Mouse (Mus musculus): Measurements from ENCODE around the gene Nwd1. TPM values are rescaled to one million over a fixed set of nuclear protein-coding genes. Genes with fewer than 3 reads are reported as not detected.
"Not testable (repeated sequence)": the region's sequence is repeated elsewhere in the genome, so short reads cannot be mapped to it uniquely, and the experiment has no call there.

Nwd1 gene
- polyA plus RNA-seq, 1 experiment = not detected

- peaks cover 14% of the 10 kb centered on the region for H3K4me1 ChIP-seq (ENCODE audit: control insufficient read depth)
- H3K4me3 ChIP-seq (replicated peaks) = no peak overlapping the region
- TF ChIP-seq TAL1 (IDR thresholded peaks at IDR 0.05; ENCODE audit: low read length) (no peak), GATA1 (IDR thresholded peaks at IDR 0.05; ENCODE audit: low read length) (no peak)
- no peaks in the 10 kb centered on the region for H3K27me3 ChIP-seq (ENCODE audit: control insufficient read depth)
- no peaks in the 10 kb centered on the region for H3K36me3 ChIP-seq (ENCODE audit: control insufficient read depth)
- no peaks in the 10 kb centered on the region for H3K9me3 ChIP-seq (ENCODE audit: control insufficient read depth, low read length)
These were observed 18.2 kb downstream of the Nwd1 start for GRCm38 (mm10) chr8:72664757-72665156.

DNA sequence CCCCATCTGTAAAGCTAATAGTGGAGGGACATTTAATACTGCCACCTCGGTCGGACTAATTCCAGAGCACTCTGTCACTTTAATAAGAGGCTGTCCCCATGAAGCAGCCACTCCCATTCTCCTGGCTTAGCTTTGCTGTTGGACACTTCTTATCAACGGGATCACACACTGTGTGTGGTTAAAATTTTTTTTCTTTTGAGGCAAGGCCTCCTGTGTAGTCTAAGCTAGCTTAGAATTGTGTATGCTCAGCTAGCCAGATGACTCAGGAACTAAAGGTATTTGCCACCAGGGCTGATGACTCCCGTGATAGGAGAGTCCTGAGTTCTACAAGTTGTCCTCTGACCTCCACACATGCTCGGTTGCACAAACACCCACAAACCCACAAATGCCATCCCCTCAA is 18.9 kb downstream of the Nwd1 start:
- no peaks in the 10 kb centered on the region for H3K9me3 ChIP-seq (ENCODE audit: control insufficient read depth, low read length)
- no peaks in the 10 kb centered on the region for H3K27me3 ChIP-seq (ENCODE audit: control insufficient read depth)
- H3K4me3 ChIP-seq (replicated peaks) = no peak overlapping the region
- no peaks in the 10 kb centered on the region for H3K36me3 ChIP-seq (ENCODE audit: control insufficient read depth)
- peaks cover 14% of the 10 kb centered on the region for H3K4me1 ChIP-seq (ENCODE audit: control insufficient read depth)
- TF ChIP-seq TAL1 (IDR thresholded peaks at IDR 0.05; ENCODE audit: low read length) (no peak), GATA1 (IDR thresholded peaks at IDR 0.05; ENCODE audit: low read length) (no peak)

DNA sequence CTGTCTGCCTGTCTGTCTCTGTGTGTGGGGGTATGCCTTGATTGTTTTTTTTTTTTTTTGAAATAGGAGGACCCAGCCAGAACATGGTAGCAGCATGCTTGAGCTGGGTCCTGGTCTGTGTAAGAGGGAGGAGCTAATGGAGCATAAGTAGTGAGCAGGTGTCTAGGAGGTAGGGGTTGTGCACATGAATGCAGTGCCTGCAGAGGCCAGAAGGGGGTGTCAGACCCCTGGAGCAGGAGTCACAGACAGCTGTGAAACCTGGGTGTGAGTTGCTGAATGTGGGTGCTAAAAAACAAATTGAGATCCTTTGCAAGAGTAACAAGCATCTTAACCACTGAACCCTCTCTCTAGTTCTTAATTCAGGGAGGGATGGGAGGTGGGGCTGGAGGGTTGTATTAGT is 22.4 kb downstream of the Nwd1 start:
- Histone ChIP-seq H3K36me3 (ENCODE audit: control insufficient read depth) (no peaks in the 10 kb centered on the region), H3K9me3 (ENCODE audit: control insufficient read depth, low read length) (no peaks in the 10 kb centered on the region), H3K4me3 (replicated peaks) (no peak overlapping the region), H3K4me1 (ENCODE audit: control insufficient read depth) (peaks cover 14% of the 10 kb centered on the region), H3K27me3 (ENCODE audit: control insufficient read depth) (no peaks in the 10 kb centered on the region)
- TF ChIP-seq TAL1 (IDR thresholded peaks at IDR 0.05; ENCODE audit: low read length) (no peak), GATA1 (IDR thresholded peaks at IDR 0.05; ENCODE audit: low read length) (no peak)

DNA sequence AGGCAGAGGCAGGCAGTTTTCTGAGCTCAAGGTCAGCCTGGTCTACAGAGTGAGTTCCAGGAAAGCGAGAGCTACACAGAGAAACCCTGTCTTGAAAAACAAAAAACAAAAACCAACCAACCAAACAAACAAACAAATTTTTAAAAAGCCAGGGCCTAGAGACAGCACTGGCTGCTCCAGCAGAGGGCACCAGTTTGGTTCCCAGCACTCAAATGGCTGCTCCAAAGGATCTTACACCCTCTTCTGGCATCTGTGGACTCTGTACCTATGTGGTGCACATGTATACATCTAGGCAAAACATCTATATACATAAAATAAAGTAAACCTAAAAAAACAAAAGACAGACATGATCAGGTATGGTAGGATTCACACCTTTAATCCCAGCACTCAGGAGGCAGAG is 26.3 kb downstream of the Nwd1 start:
- Histone ChIP-seq H3K4me3 (replicated peaks) (no peak overlapping the region), H3K27me3 (ENCODE audit: control insufficient read depth) (no peaks in the 10 kb centered on the region), H3K4me1 (ENCODE audit: control insufficient read depth) (peaks cover 2% of the 10 kb centered on the region; the same call in 1 of the 2 replicates), H3K36me3 (ENCODE audit: control insufficient read depth) (no peaks in the 10 kb centered on the region), H3K9me3 (ENCODE audit: control insufficient read depth, low read length) (no peaks in the 10 kb centered on the region)
- TF ChIP-seq TAL1 (IDR thresholded peaks at IDR 0.05; ENCODE audit: low read length) = no peak
- TF ChIP-seq GATA1 (IDR thresholded peaks at IDR 0.05; ENCODE audit: low read length) = no peak

- H3K4me3 ChIP-seq (replicated peaks) = no peak overlapping the region
- TF ChIP-seq GATA1 (IDR thresholded peaks at IDR 0.05; ENCODE audit: low read length) = no peak
- no peak for TF ChIP-seq TAL1 (IDR thresholded peaks at IDR 0.05; ENCODE audit: low read length)
- H3K36me3 ChIP-seq (ENCODE audit: control insufficient read depth) = no peaks in the 10 kb centered on the region
- H3K9me3 ChIP-seq (ENCODE audit: control insufficient read depth, low read length) = no peaks in the 10 kb centered on the region
- no peaks in the 10 kb centered on the region for H3K4me1 ChIP-seq (ENCODE audit: control insufficient read depth)
- no peaks in the 10 kb centered on the region for H3K27me3 ChIP-seq (ENCODE audit: control insufficient read depth)
These were observed 27.7 kb downstream of the Nwd1 start for GRCm38 (mm10) chr8:72674184-72674583.

- Histone ChIP-seq H3K27me3 (ENCODE audit: control insufficient read depth) (no peaks in the 10 kb centered on the region), H3K4me3 (replicated peaks) (no peak overlapping the region), H3K9me3 (ENCODE audit: control insufficient read depth, low read length) (no peaks in the 10 kb centered on the region), H3K36me3 (ENCODE audit: control insufficient read depth) (no peaks in the 10 kb centered on the region), H3K4me1 (ENCODE audit: control insufficient read depth) (no peaks in the 10 kb centered on the region)
- TF ChIP-seq TAL1 (IDR thresholded peaks at IDR 0.05; ENCODE audit: low read length) = no peak
- TF ChIP-seq GATA1 (IDR thresholded peaks at IDR 0.05; ENCODE audit: low read length) = no peak
These were observed 29.9 kb downstream of the Nwd1 start for GRCm38 (mm10) chr8:72676436-72676835.

- H3K9me3 ChIP-seq (ENCODE audit: control insufficient read depth, low read length); H3K4me1 ChIP-seq (ENCODE audit: control insufficient read depth); H3K36me3 ChIP-seq (ENCODE audit: control insufficient read depth); H3K4me3 ChIP-seq (replicated peaks); H3K27me3 ChIP-seq (ENCODE audit: control insufficient read depth): not testable (repeated sequence)
These were observed 30.3 kb downstream of the Nwd1 start for GRCm38 (mm10) chr8:72676844-72677243.

GRCm38 (mm10) chr8:72677331-72677730 is 30.8 kb downstream of the Nwd1 start:
- H3K4me3 ChIP-seq (replicated peaks) = no peak overlapping the region
- H3K4me1 ChIP-seq (ENCODE audit: control insufficient read depth) = no peaks in the 10 kb centered on the region
- H3K36me3 ChIP-seq (ENCODE audit: control insufficient read depth) = no peaks in the 10 kb centered on the region
- no peaks in the 10 kb centered on the region for H3K27me3 ChIP-seq (ENCODE audit: control insufficient read depth)
- no peak for TF ChIP-seq GATA1 (IDR thresholded peaks at IDR 0.05; ENCODE audit: low read length)
- TF ChIP-seq TAL1 (IDR thresholded peaks at IDR 0.05; ENCODE audit: low read length) = no peak
- H3K9me3 ChIP-seq (ENCODE audit: control insufficient read depth, low read length) = no peaks in the 10 kb centered on the region

GRCm38 (mm10) chr8:72680133-72680532 is 33.6 kb downstream of the Nwd1 start:
- Histone ChIP-seq H3K9me3 (ENCODE audit: control insufficient read depth, low read length) (no peaks in the 10 kb centered on the region), H3K4me3 (replicated peaks) (no peak overlapping the region), H3K27me3 (ENCODE audit: control insufficient read depth) (no peaks in the 10 kb centered on the region), H3K36me3 (ENCODE audit: control insufficient read depth) (no peaks in the 10 kb centered on the region), H3K4me1 (ENCODE audit: control insufficient read depth) (no peaks in the 10 kb centered on the region)
- TF ChIP-seq TAL1 (IDR thresholded peaks at IDR 0.05; ENCODE audit: low read length) (no peak), GATA1 (IDR thresholded peaks at IDR 0.05; ENCODE audit: low read length) (no peak)

DNA sequence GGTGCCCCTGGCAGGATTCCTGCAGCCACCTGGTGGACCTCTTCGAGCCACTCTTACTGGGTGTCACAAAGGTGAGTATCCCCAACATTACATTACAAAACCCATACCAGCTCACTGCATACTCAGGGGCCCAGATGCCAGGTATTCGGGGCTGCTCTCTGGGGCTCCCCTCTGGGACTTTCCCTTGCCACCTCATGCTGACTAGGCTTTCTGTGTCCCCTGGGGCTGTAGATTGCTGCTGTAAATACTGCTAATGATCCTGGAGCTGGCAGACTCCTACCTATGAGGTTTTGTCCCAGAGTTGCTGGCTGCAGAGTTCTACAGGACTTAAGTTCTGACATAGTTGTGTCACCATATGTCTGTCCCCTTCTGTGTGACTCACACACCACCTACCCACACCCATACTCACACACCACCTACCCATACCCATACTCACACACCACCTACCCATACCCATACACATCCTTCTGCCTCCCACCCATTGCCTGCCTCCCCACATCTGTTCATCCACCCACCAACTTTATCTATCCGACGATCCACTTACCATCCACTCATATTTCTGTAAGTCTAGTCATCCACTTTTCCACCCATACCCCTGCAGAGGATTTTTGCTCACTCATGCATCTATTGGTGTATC is 35.7 kb downstream of the Nwd1 start:
- Histone ChIP-seq H3K36me3 (ENCODE audit: control insufficient read depth) (no peaks in the 10 kb centered on the region), H3K4me1 (ENCODE audit: control insufficient read depth) (no peaks in the 10 kb centered on the region), H3K27me3 (ENCODE audit: control insufficient read depth) (no peaks in the 10 kb centered on the region), H3K4me3 (replicated peaks) (no peak overlapping the region), H3K9me3 (ENCODE audit: control insufficient read depth, low read length) (no peaks in the 10 kb centered on the region)
- TF ChIP-seq TAL1 (IDR thresholded peaks at IDR 0.05; ENCODE audit: low read length) (no peak), GATA1 (IDR thresholded peaks at IDR 0.05; ENCODE audit: low read length) (no peak)
